Mouse (Mus musculus): ENCODE data around the gene Nup62.

The Nup62 gene

GRCm38 (mm10) chr7:44848561-44849415 lies 32.9 kb downstream of the Nup62 start, which contains the start of the genes Akt1s1 and Tbc1d17:
Akt1s1 (plus strand) TSS chr7:44848991.
Tbc1d17 (minus strand) TSS chr7:44849079.
- in situ Hi-C loops (cut with MboI; ENCODE audit: low sequenced_read_pairs), result no loop called here

GRCm38 (mm10) chr7:44849416-44850111 lies 33.7 kb downstream of the Nup62 start:
- in situ Hi-C loops (cut with MboI; ENCODE audit: low sequenced_read_pairs), result no loop called here

DNA sequence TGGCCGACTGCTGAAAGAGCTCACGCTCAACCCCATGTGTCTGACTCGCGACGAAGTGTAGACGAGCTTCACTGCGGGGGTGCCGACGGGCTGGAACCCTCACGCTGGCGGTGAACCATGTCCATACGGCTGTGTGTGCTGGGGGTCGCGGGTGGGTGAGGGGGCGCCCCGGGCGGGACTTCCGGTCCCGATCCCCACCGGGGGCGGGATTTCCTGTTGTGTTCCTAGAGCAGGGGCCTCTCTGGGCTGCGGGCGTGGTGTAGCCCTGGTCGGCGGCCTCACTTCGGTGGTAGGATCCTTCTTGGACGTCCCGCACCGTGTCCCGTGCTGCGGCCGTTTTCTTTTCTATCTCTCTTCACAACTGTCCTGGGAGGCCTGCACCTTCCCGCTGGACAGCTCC lies 34.3 kb downstream of the Nup62 start:
- in situ Hi-C loops (cut with MboI; ENCODE audit: low sequenced_read_pairs), result no loop called here

DNA sequence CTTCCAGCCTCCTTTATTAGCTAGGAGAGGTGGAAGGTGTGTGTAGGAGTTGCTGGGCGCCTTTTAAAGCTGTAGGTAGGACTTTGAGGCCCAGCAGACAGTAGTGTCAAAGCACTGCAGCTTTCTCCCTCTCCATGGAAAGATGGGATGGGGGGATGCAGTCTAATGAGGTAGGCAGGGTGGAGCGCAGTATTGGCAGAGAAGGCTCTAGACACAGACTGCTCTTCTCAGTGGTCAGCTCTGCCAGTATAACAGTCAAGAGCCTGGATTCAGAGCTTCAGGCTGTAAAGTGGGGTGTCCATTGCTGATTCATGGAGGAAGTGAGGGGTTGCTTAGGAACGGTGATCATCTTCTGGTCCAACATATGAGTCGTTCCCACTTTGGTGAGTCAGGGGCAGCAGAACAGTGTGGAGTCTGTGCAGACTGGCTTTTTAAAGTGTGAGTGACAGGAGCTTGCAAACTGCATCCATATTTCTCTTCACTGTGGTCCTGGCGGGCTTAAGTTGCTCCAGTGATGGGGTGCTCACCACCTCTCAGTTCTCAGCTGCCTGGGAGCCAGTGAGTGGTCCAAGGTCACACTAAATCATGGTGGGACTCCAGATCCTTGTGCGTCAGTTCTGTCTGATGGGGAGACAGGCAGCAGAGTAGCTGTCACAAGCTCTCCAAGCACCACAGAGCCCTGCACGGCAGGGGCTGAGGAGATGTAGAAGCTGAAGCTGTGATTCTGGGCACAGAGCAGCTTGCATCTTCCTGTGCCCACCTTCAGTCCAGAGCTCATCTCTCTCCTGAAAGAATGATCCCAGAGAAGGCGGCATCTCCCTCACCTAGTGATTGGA lies 35.1 kb downstream of the Nup62 start:
- in situ Hi-C loops (cut with MboI; ENCODE audit: low sequenced_read_pairs), result no loop called here

DNA sequence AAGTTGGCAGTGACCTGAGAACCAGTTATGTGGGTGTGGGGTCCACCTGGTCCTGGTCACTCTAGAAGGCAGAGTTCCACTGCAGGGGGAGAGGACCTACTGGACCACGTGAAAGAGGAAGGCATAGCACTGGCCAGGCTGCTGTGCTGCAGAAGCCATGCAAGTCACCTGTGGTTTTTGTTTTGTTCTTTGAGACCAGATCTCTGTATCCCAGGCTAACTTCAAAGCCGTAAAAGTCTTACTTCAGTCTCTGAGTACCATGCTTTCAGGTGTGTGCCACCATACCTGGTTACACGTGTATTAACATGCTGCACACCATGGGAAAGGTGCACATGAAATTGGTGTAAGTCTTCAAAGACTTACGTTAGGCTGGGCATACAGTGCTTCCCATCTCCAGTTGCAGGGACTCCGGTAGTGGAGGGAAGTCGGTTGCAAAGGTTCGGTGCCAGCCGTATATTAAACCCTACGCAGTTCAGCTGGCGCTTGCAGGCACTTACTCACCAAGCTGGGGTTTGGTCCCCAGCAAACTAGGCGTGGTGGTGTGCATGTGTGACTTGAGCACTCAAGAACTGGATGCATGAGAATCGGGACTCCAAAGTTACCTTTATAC lies 35.8 kb downstream of the Nup62 start:
- in situ Hi-C loops (cut with MboI; ENCODE audit: low sequenced_read_pairs), result no loop called here

DNA sequence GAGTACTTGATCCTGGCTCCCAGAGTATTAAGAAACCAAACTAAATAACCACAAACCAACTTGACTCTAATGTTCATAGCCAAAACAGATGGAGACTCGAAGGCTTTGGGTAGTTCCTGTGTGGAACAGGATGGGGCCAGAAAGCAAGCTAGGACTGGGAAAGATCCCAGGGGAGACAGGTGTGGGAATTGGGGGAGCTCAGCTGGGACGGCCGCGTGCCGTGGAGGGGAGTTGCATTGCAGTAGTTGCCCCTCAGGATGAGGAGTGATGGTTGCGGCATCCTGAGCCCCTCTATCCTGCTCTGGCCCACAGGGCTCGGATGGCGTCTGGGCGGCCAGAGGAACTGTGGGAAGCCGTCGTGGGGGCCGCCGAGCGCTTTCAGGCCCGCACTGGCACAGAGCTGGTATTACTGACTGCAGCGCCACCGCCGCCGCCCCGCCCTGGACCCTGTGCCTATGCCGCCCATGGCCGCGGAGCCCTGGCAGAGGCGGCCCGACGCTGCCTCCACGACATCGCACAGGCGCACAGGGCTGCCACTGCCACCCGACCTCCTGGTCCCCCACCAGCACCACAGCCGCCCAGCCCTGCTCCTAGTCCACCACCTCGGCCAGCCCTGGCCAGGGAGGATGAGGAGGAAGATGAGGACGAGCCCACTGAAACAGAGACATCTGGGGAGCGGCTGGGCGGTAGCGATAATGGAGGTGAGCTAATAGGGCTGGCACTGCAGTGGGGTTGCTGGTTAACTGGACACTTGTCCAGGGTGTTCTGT lies 36.6 kb downstream of the Nup62 start:
- in situ Hi-C loops (cut with MboI; ENCODE audit: low sequenced_read_pairs), result no loop called here

- in situ Hi-C loops (cut with MboI; ENCODE audit: low sequenced_read_pairs), result no loop called here
Observed at GRCm38 (mm10) chr7:44853065-44853464, 37.2 kb downstream of the Nup62 start.

DNA sequence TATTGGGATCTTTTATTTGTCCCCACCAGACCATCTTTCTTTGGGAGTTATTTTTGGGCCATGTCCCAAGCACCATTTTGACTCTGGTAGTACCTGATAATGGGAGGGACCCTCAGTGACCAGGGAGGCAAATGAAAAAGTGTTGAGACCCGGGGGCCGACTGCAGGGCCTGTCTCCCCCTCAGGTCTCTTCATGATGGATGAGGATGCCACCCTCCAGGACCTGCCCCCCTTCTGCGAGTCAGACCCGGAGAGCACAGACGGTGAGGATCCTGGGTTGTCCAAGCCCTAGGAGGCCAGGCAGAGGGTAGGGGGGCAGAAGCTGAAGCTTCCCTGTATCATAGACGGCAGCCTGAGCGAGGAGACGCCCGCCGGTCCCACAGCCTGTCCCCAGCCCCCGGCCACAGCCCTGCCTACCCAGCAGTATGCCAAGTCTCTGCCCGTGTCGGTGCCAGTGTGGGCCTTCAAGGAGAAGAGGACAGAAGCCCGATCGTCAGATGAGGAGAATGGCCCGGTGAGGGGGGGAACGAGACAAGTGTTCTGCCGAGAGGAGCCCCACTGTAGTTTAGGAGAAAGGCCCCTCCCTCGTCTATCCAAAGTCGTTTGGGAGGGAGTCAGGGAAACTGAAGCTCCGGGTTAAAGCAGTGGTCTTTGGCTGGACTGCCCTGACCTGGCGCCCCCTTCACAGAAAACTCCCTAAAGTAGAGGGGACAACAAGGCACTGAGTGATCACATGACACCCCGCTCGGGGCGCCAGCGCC lies 37.9 kb downstream of the Nup62 start:
- in situ Hi-C loops (cut with MboI; ENCODE audit: low sequenced_read_pairs), result no loop called here

GRCm38 (mm10) chr7:44854356-44855031 lies 38.6 kb downstream of the Nup62 start:
- in situ Hi-C loops (cut with MboI; ENCODE audit: low sequenced_read_pairs), result no loop called here

DNA sequence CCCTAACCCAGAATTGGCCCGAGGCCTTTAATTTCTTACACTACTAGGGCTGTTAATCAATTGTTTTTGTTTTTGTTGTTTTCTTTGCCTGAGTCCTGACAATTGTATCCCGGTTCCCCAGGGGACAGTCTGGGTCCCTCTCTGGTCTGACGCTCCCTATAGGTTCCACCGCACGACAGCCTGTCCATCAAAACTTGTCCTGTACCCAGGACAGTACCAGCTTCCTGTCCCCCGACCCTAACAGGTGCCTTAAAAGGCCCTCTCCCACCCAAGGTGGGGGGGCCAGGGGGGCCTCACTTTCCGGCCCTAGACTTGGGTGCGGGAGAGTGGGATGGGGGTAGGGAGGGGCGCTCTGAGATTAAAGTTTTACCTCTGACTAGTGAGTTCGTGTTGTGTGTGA lies 39.1 kb downstream of the Nup62 start:
- in situ Hi-C loops (cut with MboI; ENCODE audit: low sequenced_read_pairs), result no loop called here

GRCm38 (mm10) chr7:44856265-44856916 lies 40.5 kb downstream of the Nup62 start:
- in situ Hi-C loops (cut with MboI; ENCODE audit: low sequenced_read_pairs), result no loop called here

GRCm38 (mm10) chr7:44857042-44857552 lies 41.2 kb downstream of the Nup62 start, which contains the start of gene Pnkp:
Pnkp (plus strand) TSS chr7:44857139.
- in situ Hi-C loops (cut with MboI; ENCODE audit: low sequenced_read_pairs), result no loop called here

DNA sequence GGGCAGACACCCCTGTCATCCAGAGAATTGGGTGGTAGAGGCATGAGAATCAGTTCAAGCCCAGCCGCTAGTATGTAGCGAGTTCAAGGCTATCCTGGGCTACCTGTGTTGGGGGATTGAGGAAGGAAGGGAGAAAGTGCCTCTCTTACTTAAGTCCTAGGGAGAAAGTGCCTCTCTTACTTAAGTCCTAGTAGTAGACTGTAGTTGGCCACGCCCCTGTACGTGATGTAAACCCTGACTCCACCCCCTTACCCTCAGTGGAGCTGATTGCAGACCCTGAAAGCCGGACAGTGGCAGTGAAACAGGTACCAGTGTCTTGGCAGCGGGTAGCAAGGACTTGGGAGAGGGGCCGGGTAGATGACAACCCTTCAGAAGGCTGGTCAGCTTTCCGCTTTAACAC lies 42.0 kb downstream of the Nup62 start:
- in situ Hi-C loops (cut with MboI; ENCODE audit: low sequenced_read_pairs), result no loop called here

DNA sequence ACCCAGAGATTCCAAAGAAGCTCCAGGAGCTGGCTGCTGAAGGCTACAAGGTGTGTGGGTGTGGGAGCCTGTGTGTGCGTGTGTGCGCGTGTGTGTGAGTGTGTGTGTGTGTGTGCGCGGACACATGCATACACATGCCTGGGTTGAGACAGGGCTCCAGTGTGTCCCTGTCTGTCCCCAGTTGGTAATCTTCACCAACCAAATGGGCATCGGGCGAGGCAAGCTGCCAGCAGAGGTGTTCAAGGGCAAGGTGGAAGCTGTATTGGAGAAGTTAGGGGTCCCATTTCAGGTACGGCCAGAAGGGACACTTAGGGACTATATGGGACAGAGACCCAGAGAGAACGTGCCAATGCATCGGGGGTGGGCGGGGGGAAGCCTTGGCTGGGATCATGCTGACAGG lies 44.0 kb downstream of the Nup62 start:
- in situ Hi-C loops (cut with MboI; ENCODE audit: low sequenced_read_pairs), result no loop called here

DNA sequence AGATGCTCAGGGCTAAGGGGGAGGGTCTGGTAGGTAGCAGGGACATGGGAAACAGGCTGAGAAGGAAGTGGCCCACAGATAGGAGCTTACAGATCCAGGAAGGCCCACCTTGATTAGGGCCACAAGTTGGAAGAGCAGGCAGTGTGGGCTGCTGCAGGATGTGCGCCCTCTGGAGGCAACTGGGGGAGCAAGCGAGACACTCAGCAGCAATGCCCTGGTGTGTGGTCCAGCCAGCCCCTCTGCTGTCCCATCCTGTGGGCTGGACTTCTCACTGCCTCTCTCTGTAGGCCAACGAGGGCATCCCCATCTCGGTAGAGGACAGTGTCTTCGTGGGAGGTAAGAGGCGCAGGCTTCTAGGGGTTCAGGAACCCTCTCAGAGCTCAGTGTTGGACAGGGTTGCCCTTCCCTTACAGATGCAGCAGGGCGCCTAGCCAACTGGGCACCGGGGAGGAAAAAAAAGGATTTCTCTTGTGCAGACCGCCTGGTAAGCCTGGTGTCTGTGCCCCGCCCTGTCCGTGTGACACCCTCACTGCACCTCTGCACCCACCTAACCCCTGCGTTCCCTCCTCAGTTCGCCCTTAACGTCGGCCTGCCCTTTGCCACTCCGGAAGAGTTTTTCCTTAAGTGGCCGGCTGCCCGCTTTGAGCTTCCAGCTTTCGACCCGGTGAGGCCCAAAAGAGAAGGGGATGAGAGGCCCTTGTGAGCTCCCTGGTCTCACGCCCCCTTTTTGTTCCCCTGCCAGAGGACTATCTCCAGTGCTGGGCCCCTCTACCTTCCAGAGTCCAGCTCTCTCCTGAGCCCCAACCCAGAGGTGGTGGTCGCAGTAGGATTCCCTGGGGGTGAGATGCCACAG lies 44.9 kb downstream of the Nup62 start:
- in situ Hi-C loops (cut with MboI; ENCODE audit: low sequenced_read_pairs), result no loop called here

DNA sequence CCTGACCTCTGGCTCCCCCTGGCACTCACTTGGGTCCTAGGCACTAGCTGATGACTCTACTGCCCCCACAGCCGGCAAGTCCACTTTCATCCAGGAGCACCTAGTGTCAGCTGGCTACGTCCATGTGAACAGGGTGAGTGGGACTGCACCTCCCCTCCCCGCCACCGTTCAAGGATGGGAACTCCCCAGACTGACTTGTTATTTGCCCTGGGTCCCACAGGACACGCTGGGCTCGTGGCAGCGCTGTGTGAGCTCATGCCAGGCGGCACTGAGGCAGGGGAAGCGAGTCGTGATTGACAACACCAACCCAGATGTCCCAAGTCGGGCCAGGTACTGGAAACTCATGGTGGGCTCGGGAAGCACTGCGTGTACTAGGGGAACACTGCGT lies 45.5 kb downstream of the Nup62 start:
- in situ Hi-C loops (cut with MboI; ENCODE audit: low sequenced_read_pairs), result no loop called here

GRCm38 (mm10) chr7:44862434-44862833 lies 46.5 kb downstream of the Nup62 start:
- in situ Hi-C loops (cut with MboI; ENCODE audit: low sequenced_read_pairs), result no loop called here
